13 mouse cellular contexts compared by ENCODE assay signal in the genomic region with DNA sequence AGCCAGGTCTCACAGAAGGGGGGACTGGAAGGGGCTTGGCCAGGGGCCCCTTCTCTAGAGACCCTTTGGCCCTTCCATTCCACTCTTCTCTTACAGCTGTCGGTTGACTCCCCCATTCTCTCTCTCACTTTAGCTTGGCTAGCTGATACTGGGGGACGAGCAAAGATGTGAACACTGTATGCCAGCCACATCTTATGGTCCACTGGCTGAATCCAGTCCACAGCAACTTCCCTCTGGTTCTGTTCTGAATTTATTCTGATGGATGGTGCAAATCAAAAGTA. TPM values are rescaled to one million over a fixed set of nuclear protein-coding genes. Genes with fewer than 3 reads are reported as not detected.
A peak's percentile ranks its signal among the peaks of the same experiment; 100 is the strongest.
DNase-seq lines count a peak whose midpoint lies in the region; ATAC-seq lines count a peak whose summit lies in the region.
"Had no signal": no experiment of that assay in that cellular context is flagged by ENCODE, and none has a peak within 500 bp of the region (broad histone marks: within the 10 kb centered on the region; RNA-seq: fewer than 3 reads in every experiment).

No protein-coding gene starts in this region.

- H3K36me3 ChIP-seq in forebrain, embryonic 12.5 days (replicated peaks): no peaks in the 10 kb centered on the region
- no peaks in the 10 kb centered on the region for H3K36me3 ChIP-seq in forebrain, embryonic 11.5 days (ENCODE audit: control insufficient read depth, insufficient read depth, low read length)
- H3K36me3 ChIP-seq in forebrain, embryonic 16.5 days (ENCODE audit: control insufficient read depth, insufficient read depth): no peaks in the 10 kb centered on the region
- no peaks in the 10 kb centered on the region for H3K36me3 ChIP-seq in midbrain, embryonic 15.5 days (replicated peaks)
- H3K36me3 ChIP-seq: G1E had no signal

- 0 out of 2 replicates have a peak overlapping the region, but pooled peaks have one; percentile 42 for H3K27ac ChIP-seq in forebrain, embryonic 12.5 days
- H3K27ac ChIP-seq in forebrain, embryonic 11.5 days (ENCODE audit: low read depth, low read length): no peak overlapping the region
- H3K27ac ChIP-seq in forebrain, embryonic 16.5 days (ENCODE audit: low read length): no peak overlapping the region
- H3K27ac ChIP-seq in midbrain, embryonic 15.5 days: no peak overlapping the region
- H3K27ac ChIP-seq: embryonic facial prominence, embryonic 12.5 days had no signal

- H3K4me3 ChIP-seq in forebrain, embryonic 12.5 days (replicated peaks): no peak overlapping the region
- no peak overlapping the region for H3K4me3 ChIP-seq in forebrain, embryonic 11.5 days (ENCODE audit: low read depth, low read length)
- H3K4me3 ChIP-seq in forebrain, embryonic 16.5 days (replicated peaks; ENCODE audit: low read length): no peak overlapping the region
- H3K4me3 ChIP-seq in midbrain, embryonic 15.5 days: no peak overlapping the region
- H3K4me3 ChIP-seq: embryonic facial prominence, embryonic 12.5 days had no signal

- H3K4me1 ChIP-seq in forebrain, embryonic 12.5 days: peaks cover 25% of the 10 kb centered on the region
- peaks cover 7% of the 10 kb centered on the region; the same call in 1 of the 2 replicates for H3K4me1 ChIP-seq in forebrain, embryonic 11.5 days (replicated peaks; ENCODE audit: control insufficient read depth, insufficient read depth, low read length)
- peaks cover 26% of the 10 kb centered on the region for H3K4me1 ChIP-seq in forebrain, embryonic 16.5 days (replicated peaks; ENCODE audit: control insufficient read depth, insufficient read depth, low read length)
- H3K4me1 ChIP-seq in midbrain, embryonic 15.5 days: no peaks in the 10 kb centered on the region

- H3K4me2 ChIP-seq in forebrain, embryonic 12.5 days: no peak overlapping the region
- no peak overlapping the region for H3K4me2 ChIP-seq in forebrain, embryonic 11.5 days (ENCODE audit: low read depth, low read length, severe bottlenecking)
- H3K4me2 ChIP-seq in forebrain, embryonic 16.5 days (ENCODE audit: low read length): no peak overlapping the region
- no peak overlapping the region for H3K4me2 ChIP-seq in midbrain, embryonic 15.5 days
- H3K4me2 ChIP-seq: embryonic facial prominence, embryonic 12.5 days had no signal

- H3K9me3 ChIP-seq in forebrain, embryonic 12.5 days: no peaks in the 10 kb centered on the region
- no peaks in the 10 kb centered on the region for H3K9me3 ChIP-seq in forebrain, embryonic 11.5 days (ENCODE audit: control insufficient read depth, low read length)
- H3K9me3 ChIP-seq in forebrain, embryonic 16.5 days (ENCODE audit: control insufficient read depth, low read length): no peaks in the 10 kb centered on the region
- no peaks in the 10 kb centered on the region for H3K9me3 ChIP-seq in midbrain, embryonic 15.5 days
- H3K9me3 ChIP-seq: embryonic facial prominence, embryonic 12.5 days; G1E; megakaryocyte, embryonic 14.5 days had no signal

- H3K9ac ChIP-seq in forebrain, embryonic 12.5 days: no peak overlapping the region
- no peak overlapping the region for H3K9ac ChIP-seq in forebrain, embryonic 11.5 days (ENCODE audit: low read length)
- H3K9ac ChIP-seq in forebrain, embryonic 16.5 days (replicated peaks; ENCODE audit: low read depth, low read length): no peak overlapping the region
- no peak overlapping the region for H3K9ac ChIP-seq in midbrain, embryonic 15.5 days
- H3K9ac ChIP-seq: embryonic facial prominence, embryonic 12.5 days had no signal

- 18% methylated on average over 2 of the region's 2 CpGs for WGBS in forebrain, embryonic 12.5 days
- WGBS in forebrain, embryonic 11.5 days: 28% methylated on average over 2 of the region's 2 CpGs
- WGBS in forebrain, embryonic 16.5 days: 5% methylated on average over 2 of the region's 2 CpGs
- 35% methylated on average over 2 of the region's 2 CpGs for WGBS in midbrain, embryonic 15.5 days

- peak; percentile 51; the same call in 1 of the 2 replicates for ATAC-seq in forebrain, embryonic 12.5 days (ENCODE audit: low FRiP score)
- no peak for ATAC-seq in forebrain, embryonic 11.5 days (replicated peaks; ENCODE audit: low FRiP score)
- peak; percentile 87 for ATAC-seq in forebrain, embryonic 16.5 days
- ATAC-seq in midbrain, embryonic 15.5 days (replicated peaks): peak; percentile 65; the same call in 1 of the 2 replicates
- no peak for ATAC-seq in erythroid progenitor cell, adult 5-6 weeks (replicated peaks; ENCODE audit: low FRiP score, poor library complexity, severe bottlenecking)

- H3K27me3 ChIP-seq in forebrain, embryonic 12.5 days: no peaks in the 10 kb centered on the region
- no peaks in the 10 kb centered on the region for H3K27me3 ChIP-seq in forebrain, embryonic 11.5 days (ENCODE audit: control insufficient read depth, insufficient read depth, low read length)
- no peaks in the 10 kb centered on the region for H3K27me3 ChIP-seq in forebrain, embryonic 16.5 days (replicated peaks; ENCODE audit: control insufficient read depth, insufficient read depth, low read length)
- H3K27me3 ChIP-seq in midbrain, embryonic 15.5 days (replicated peaks): no peaks in the 10 kb centered on the region
- H3K27me3 ChIP-seq: embryonic facial prominence, embryonic 12.5 days; megakaryocyte, embryonic 14.5 days had no signal

- DNase-seq in forebrain, embryonic 11.5 days (ENCODE audit: low spot score): no peak
- DNase-seq in layer of hippocampus, postnatal 10 days (ENCODE audit: low spot score in 2 of 2): peak; percentile 10 to 25
- no peak for DNase-seq in layer of hippocampus, postnatal 25 days (ENCODE audit: extremely low spot score in 1 of 2, low spot score in 1 of 2)
- no peak for DNase-seq in right cerebral cortex, postnatal 25 days
- DNase-seq: cerebellum, adult 8-10 months; kidney, postnatal 10 days had no signal

RNA-seq across cellular contexts. Expression of a gene that starts 32.7 kb away (rescaled TPM):
- polyA plus RNA-seq in forebrain, embryonic 12.5 days (2016; fragmentation: Nextera tagmentation; extraction: Ambion mirVana): 29.4 and 29.7 TPM in 2 replicates
- polyA plus RNA-seq in forebrain, embryonic 11.5 days (2014; fragmentation: Nextera tagmentation; extraction: Ambion mirVana): 28.5 and 29.0 TPM in 2 replicates
- 1 to 10 TPM; 8.1 to 8.8 TPM for total RNA-seq in layer of hippocampus, postnatal 10 days (2021)
- 1 to 10 TPM; 5.3 to 6.6 TPM for total RNA-seq in layer of hippocampus, postnatal 25 days (2021)
- 3.4 and 6.3 TPM in 2 replicates for polyA plus RNA-seq in forebrain, embryonic 16.5 days (2015; fragmentation: Nextera tagmentation; extraction: Ambion mirVana)
- polyA plus RNA-seq in midbrain, embryonic 15.5 days (2015; fragmentation: Nextera tagmentation; extraction: Ambion mirVana): 3.6 and 4.2 TPM in 2 replicates
- 0.42 TPM in 1 of 2 replicates, not detected in the other for total RNA-seq in erythroid progenitor cell, adult 5-6 weeks (2015; ENCODE audit: low replicate concordance)
- total RNA-seq in erythroid progenitor cell, adult 5-6 weeks (2017; ENCODE audit: low replicate concordance): 0.51 TPM in 1 of 2 replicates, not detected in the other
- polyA plus RNA-seq: G1E had no signal

Comparison
In these comparisons a context has a peak if more than half of its experiments do, and no peak if none do; other contexts are left out.
1. ATAC-seq: peak in forebrain, embryonic 12.5 days (single experiment), forebrain, embryonic 16.5 days (single experiment) and midbrain, embryonic 15.5 days (single experiment); none in forebrain, embryonic 11.5 days (single experiment) and erythroid progenitor cell, adult 5-6 weeks (single experiment).
2. DNase-seq: peak in layer of hippocampus, postnatal 10 days (2 of 2); none in forebrain, embryonic 11.5 days (single experiment), layer of hippocampus, postnatal 25 days (0 of 2) and right cerebral cortex, postnatal 25 days (single experiment).